Mouse (Mus musculus) brain, embryonic 14.5 days (tissue): ENCODE measurements at regions not wholly inside any gene's neighbourhood (a gene's known extent, or its start where the extent isn't known, plus 50 kb on each side); places are given as distances from the start of the nearest gene placed in this dataset.

Experiments
- CTCF ChIP-seq: fragments of 200-500 bp; IDR thresholded peaks from 2 replicates; pipeline ENCODE4 v1.5.1; 2012; ENCODE audit warnings: inconsistent platforms, mild to moderate bottlenecking, moderate library complexity, borderline replicate concordance; ENCODE audit not compliant: insufficient read depth, insufficient read length; ENCODE audit errors: extremely low read depth
- POLR2A ChIP-seq: fragments of 200-500 bp; IDR thresholded peaks from 2 replicates; pipeline ENCODE4 v1.6.1; 2012; ENCODE audit warnings: mild to moderate bottlenecking, inconsistent platforms, borderline replicate concordance; ENCODE audit not compliant: poor library complexity, insufficient read depth, insufficient read length, severe bottlenecking; ENCODE audit errors: extremely low read depth

- TF ChIP-seq CTCF (no peak), POLR2A (no peak)
Measured at GRCm38 (mm10) chr16:74500687-74501086, 89.1 kb upstream of the Robo2 start.
